Mouse (Mus musculus): ENCODE measurements around the gene Zwilch.

GRCm38 (mm10) chr9:64156641-64157040 lies 16.3 kb downstream of the Zwilch start:
- TF ChIP-seq ZNF384 (IDR thresholded peaks at IDR 0.05; ENCODE audit: low read depth, low read length) (no peak), ZC3H11A (IDR thresholded peaks at IDR 0.05; ENCODE audit: borderline replicate concordance, low read depth, low read length) (no peak)
